Mouse (Mus musculus) frontal cortex, postnatal 10 days (tissue): Measurements from ENCODE around the gene Vmn1r210.
"Not testable (repeated sequence)": the region's sequence is repeated elsewhere in the genome, so short reads cannot be mapped to it uniquely, and the experiment has no call there.

Experiments used
- DNase-seq, 2 experiments: peaks; one replicate each; pipeline ENCODE4 v3.0.0; 2022; ENCODE audit warnings: low spot score in 2 of 2, mixed read lengths in 1 of 2

Gene Vmn1r210

DNA sequence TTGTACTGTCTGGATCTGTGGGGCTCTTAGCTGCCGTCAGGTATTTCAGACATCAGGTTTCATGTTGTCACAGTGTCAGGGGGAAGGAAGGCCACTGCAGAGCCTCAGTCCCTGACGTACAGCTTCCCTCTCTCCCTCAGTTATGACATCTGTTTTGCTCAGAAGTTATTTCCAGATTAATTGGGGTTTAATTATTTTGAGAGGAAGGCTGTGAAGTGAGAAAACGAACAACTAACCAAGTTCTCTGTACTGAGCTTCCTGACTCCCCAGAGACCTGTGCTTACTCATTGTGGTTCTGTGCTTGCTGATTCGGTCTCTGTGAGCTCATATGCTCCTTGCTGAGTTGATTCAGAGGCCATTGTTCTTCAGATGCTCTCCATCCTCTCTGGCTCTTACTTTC is at the start of gene Vmn1r210:
TSS of gene Vmn1r210 (minus strand) at position 101 of the 400 bp plus-strand sequence.
- DNase-seq: no peak

DNA sequence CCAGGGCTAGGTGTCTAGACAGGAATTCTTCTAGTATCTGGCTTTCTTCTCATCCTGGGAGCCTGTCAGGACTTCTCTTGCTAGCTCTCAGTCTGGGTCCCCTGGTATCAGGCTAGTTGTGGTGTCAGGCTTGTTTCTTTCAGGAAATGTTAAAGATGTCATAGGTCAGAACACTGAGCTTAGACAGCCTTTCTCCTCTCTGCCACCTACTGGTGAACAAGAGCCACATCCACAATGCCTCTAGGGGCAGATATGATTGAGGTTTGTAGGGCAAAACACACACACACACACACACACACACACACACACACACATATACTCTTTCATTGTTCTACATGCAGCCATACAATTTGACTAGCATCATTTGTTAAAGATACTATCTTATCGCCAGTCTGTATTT is 48.1 kb upstream of the Vmn1r210 start:
- DNase-seq: no peak

DNA sequence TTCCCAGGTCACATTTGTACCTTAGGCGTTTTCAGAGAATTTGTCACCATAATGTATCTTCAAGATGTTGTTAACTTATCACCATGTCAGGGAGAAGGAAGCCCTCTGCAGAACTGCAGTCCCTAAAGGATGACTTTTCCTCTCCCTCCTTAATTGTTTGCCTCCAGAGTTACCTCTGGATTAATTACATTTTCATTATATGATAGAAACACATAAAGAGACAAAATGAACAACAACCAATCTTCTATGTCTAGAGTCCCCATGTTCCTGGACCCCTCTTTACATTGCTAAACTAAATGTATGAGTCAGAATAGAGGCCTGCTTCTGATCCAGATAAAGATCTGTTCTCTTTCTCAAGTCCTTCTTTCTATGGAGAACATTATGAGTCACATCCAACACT is 26.3 kb upstream of the Vmn1r210 start, which contains the start of gene Vmn1r211:
TSS of gene Vmn1r211 (minus strand) at position 101 of the 400 bp plus-strand sequence.
- DNase-seq: no peak

DNA sequence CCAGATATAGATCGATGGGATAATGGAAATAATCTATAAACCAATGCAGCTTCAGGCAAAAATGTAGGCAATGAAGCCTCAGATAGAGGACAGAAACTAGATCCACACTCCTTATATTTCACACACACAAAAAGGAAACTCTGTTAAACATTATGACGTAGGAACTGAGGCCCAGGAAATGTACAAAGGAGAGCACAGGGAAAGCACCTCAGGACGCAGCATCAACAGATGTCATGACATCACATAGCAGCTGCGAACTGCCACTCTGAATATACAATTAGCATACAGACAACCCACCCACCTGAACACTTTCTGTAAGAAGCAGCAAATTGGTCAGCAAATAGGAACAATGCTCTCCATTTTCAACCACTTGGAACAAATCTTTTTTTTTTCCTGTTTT is 23.6 kb upstream of the Vmn1r210 start:
- no peak for DNase-seq

DNA sequence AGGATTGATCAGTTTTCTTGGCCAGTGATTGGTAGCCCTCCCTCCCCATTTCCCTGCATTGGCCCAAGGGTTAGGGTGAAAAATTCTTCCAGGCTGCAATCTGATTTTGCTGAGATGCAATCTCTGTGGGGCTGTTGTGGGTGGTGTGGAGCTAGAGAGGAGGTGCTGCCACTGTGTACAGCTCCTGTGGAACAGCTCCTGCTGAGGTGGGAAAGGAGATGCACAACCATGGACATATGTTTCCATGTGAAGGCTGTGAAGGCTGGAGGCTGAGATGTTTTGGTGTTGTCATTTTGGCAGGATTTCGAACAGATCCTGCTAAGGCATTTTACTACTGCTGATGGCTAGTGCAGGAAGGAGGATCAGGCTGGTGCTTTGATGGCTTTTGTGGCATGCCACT is 15.7 kb upstream of the Vmn1r210 start:
- DNase-seq: no peak

DNA sequence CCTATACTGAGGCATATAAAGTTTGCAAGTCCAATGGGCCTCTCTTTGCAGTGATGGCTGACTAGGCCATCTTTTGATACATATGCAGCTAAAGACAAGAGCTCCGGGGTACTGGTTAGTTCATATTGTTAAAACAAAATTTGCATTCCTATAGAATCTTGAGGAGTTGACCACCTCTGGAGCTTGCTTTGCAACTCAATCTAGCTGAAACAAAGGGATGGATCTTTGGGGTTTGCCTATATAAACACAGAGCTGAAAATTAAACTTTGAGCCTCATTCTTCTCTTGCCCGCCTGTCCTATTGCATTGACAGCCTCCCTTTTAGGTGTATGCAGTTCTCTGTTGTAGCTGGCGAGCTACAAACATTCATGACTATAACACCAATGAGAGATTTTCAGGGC is 13.2 kb upstream of the Vmn1r210 start:
- DNase-seq: not testable (repeated sequence)

DNA sequence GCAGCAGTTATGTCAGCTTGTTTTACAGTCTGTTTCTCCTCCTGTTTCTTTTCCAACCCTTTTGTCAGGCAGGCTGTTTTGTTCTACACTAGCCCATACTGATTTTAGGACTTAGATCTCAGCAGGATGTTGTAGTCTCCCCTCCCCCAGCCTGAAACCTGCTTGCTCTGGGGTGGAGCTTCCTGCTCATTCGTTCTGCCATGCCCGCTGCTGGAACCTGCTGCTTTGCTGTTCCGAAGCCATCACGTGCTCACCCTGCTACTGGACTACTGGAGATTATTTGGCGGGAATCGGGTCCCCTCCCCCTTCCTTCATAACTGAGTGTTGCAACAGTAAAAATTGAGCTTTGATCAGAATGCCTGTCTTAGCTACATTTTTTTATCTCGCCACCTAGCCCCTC is 1.8 kb downstream of the Vmn1r210 start:
- not testable (repeated sequence) for DNase-seq

DNA sequence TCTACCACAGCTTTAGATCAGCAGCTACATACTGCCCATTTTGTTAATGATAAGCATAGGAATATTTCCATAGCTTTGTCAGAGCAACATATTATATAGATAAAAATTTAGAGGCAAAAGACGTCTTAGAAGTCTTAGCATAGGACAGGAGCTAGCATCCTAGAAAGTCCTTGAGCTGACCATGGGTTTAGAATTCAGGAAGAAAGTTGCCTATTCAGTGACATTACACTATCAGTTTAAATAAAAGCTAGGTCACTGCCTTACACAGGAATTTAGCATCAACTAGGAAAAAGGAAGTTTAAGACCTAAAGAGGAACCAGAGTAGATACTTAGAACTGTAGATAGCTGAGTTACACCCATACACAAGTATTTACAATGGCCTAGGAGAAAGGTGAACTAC is 9.5 kb downstream of the Vmn1r210 start:
- DNase-seq: not testable (repeated sequence)

DNA sequence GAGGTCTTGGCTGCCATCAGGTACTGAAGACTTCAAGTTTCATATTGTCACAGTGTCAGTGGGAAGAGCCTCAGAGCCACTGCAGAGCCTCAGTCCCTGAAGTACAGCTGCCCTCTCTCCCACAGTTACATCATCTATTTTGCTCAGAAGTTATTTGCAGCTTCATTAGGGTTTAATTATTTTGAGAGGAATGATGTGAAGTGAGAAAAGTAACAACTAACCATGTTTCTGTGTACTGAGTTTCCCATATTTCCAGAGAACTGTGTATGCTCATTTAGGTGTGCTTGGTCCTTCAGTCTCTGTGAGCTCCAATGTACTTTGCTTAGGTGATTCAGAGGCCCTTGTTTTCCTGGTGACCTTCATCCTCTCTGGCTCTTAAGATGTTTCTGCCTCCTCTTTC is 21.6 kb downstream of the Vmn1r210 start, which contains the start of gene Vmn1r209:
TSS of gene Vmn1r209 (minus strand) at position 101 of the 400 bp plus-strand sequence.
- not testable (repeated sequence) for DNase-seq

DNA sequence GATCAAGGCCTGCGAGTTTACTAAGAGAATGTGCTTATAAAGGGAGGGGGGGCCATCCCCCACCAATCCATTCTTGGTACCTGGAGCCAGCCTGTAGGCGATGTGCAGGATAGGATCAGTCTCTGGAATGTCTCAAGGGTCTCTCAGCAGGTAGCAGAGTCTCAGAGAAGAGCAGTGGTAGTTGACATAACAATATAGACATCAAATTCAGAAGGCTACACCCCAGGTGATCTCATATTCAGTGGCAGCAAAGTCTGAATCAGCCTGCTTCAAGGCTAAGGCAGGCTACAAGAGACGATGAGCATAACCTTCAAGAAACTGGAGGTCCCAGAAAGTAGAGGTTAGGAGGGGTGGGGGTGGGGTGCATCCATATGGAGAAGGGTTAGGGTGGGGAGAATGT is 43.1 kb downstream of the Vmn1r210 start:
- DNase-seq: not testable (repeated sequence)

DNA sequence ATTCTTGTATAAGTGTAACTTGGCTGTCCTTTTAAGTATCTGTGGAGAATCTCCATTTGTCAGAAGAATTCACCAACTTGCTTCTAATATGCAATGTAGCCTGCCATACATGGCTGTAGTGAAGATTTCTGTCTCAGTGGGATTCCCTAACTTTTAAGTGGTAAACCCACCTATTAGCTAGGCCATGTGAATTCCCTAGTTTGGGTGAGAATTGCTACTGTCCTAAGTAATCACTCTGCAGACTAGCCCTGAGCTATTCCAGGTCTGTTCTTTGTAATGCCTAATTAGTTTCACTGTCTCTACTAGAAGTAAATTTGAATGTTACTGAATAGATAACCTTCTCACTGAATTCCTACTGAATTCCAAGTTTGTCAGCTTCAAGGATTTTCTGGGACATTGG is 47.0 kb downstream of the Vmn1r210 start:
- not testable (repeated sequence) for DNase-seq

DNA sequence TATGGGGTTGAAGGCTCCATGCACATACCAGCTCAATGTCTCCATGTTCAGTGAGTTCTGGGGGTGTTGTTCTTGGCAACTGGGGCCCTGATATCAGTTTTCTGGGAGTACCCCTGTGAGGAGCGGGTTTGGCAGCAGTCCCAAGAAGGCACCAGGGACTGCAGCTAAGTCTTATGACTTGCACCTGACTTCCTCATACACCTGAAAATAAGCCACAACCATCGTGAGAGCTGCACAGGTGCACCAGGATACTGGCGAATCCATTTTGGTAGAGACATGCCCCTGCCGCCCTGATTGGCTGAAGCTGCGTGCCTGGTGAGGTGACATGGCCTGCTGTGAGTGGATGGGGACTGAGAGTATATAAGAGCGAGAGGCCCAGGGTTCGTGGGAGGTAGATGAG is 53.8 kb downstream of the Vmn1r210 start, which contains the start of gene Vmn1r208:
TSS of gene Vmn1r208 (minus strand) at position 101 of the 400 bp plus-strand sequence.
- DNase-seq: not testable (repeated sequence)
